Mouse (Mus musculus): ENCODE results near the gene Ssbp4.

The Ssbp4 gene

DNA sequence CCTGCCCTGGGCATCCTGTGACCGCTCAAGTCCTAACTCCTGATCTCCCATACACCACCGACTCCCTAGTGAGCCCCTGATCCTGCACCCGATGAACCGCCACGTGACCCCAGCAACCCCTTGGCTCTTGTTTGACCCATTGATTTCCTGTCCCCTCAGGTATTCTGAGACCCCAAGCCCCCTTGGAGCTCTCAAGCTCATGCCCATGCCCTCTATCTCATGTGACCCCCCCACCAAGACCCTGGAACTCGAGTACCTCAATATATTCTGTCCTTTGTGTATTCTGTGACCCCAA, 1.1 kb downstream of the Ssbp4 start:
- peak; percentile 41 for DNase-seq (ENCODE audit: low read depth, low spot score)

DNA sequence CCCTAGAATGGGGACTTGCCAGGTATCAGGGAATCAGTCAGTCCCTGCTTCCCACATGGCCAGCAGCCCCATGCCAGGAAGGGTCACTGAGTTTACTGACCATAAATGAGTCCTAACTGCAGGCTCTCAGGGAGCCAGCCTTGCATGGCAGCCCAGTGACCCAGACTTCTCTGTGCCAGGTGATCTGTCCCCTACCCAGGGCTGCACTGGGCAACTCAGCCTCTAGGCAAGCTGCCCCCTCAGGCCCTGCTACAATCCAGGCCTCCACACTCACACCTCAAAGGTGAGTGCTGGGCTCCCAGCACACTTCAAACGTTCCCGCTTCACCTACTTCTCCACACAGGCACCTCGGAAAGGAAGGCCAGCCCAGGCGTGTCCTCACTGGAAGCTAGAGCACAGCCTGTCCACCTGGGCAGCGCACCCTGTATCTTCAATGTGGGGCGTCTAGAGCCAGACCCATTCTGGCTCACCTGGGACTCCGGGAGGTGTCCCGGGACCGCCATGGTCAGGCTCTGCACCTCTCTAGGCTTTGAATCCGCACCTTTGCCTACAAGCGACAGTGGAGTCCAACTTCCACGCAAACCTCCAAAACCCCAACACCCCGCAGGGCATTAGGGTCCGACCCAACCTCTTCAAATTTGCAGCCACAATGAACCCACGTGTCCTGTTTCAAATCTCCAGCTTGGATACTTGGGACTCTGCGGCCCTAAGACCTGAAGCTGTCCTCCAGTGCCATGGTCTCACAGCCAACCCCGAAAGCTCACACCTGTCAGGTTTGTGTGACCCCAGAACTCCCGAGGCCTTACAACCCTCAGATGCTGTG, 1.7 kb downstream of the Ssbp4 start:
- no peak for DNase-seq (ENCODE audit: low read depth, low spot score)

DNA sequence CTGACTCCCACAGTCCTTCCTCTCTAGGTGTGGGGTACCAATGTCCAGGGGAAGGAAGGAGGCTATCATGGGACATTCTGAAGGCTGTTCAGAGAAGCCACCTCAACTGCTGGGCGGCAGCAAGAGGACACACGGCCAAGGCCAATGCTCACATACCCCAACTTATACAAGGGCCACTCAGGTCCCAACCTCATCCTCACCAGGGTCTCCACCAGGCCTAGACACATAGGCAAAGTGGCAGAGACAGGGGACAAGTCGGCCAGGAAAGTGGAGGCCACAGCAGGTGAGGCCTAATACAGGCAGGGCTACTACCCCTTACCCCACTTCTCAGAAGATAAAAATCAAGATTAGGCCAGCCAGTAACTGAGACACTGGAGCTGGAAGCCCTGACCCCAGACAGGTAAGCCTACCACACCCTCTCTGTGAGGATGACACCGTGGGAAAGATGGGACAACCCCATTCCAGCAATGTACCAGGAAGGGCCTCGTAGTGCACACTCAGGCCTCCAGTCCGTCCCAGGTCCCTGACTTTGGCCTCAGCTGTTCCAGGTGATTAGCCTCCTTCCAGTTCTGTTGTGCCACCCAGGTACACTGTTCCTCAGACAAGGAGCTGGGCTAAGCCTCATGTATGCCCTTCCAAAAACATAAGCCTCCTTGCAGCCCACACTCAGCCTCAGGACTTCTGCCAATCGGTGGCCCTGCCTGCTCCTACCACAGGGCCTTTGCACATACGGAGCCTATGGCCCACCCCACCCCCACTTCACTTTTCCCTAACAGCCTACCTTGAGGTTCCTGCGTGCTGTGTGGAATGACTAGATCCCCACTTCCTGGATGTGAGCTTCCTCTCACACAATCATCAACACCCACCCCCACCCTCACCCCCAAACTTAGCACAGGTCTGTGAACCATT, 2.5 kb downstream of the Ssbp4 start:
- DNase-seq (ENCODE audit: low read depth, low spot score) = no peak

DNA sequence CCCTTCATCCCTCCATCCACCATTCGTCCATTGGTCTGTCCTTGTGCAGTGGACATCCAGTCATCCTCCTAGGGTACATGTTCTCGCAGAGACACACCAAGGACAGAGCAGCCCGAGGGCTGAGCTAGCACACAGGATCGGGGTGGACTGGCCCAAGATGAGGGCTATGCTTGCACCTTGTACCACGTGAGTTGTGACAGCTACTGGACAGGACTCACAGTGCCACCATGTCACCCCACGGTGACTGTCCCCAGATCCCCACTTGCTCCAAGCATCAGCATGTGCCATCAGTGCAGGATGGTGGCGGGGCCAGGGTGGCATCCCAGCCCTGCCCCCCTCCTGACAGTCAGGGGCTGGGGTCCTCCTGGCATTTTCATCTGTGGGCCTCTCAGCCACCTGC, 4.1 kb downstream of the Ssbp4 start:
- DNase-seq (ENCODE audit: low read depth, low spot score) = no peak

DNA sequence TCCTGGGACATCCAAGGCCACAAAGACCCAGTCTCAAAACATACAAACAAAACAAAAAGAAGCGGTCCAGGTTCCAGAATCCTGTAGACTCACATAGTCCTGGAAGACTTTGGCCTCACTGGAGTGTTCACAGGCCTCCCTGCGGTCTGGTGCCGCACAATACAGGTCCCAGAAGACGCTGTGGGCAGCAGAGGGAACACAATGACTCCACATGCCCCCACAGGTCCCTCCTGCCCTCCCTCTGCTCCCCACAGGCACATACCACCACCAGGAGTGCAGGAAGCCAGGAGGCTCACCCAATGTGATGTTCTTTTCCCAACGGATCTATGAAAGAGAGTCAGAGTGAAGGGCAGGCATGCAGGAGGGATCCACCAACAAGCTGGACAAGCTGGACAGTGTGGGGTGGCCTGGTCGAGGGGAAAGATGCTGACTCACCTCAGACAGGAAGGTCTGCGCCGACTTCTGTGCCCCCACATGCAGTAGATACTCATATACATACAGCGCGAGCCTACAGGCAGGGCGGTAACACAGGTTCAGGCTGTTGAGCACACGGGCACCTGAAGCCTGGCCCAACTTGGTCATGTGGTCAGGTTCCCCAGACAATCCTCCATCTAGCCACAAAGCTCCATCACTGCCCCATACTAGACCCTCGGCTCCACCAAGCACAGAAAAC, 6.4 kb downstream of the Ssbp4 start:
- DNase-seq (ENCODE audit: low read depth, low spot score) = no peak

DNA sequence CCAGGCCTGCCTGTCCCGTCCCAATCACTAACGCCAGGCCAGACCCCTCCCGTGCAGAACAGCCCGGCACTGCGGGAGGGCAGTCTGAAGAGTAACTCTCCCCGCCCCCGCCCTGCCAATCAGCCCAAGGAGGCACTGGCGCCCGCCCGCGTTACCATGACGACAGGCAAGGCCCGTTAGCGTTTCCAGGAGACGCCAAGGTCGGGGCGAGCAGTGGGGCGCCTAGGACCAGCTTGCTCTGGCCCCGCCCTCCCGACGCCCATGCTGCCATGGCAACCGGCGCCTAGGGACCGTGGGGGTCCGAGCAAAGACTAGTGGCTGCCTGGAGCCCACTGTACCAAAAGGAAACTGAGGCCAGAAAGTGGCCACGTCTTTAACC, 7.4 kb downstream of the Ssbp4 start:
- DNase-seq (ENCODE audit: low read depth, low spot score) = peak; percentile 78

DNA sequence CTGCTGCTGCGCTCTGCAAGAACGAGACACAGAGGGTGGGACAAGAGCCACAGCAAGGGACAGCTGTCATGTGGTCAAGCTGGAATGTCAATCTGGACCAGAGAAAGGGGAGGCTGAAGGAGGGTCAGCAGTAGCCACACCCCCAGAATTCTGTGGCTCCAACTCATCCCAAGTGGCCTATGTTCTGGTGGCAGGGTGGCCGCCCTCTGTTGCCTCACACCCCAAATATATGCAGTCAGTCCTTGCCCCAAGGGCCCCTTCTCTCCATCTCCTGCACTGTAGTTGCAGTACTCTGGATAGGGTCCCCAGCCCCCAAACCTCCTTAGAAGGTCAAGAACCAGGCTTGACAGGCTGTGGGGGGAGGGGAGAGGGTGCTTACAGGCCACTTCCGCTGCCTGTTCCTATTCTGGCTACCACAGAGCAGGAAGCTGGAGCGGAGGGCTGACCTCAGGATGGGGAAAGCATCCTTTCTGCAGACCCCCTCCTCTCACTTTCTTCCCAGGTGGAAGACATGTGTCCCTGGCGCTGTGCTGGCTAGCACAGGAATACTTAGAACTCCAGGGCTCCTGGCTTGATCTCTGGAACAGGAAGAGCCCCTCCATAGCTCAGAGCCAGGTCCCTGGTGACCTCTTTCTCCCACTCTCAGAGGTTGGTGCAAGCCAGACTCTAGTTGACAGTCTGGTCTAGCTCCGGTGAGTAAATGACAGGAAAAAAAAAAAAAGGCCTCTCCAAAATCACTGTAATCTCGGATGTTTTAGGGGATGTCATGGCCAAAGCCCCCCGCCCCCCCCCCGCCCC, 8.0 kb downstream of the Ssbp4 start:
- DNase-seq (ENCODE audit: low read depth, low spot score) = no peak

DNA sequence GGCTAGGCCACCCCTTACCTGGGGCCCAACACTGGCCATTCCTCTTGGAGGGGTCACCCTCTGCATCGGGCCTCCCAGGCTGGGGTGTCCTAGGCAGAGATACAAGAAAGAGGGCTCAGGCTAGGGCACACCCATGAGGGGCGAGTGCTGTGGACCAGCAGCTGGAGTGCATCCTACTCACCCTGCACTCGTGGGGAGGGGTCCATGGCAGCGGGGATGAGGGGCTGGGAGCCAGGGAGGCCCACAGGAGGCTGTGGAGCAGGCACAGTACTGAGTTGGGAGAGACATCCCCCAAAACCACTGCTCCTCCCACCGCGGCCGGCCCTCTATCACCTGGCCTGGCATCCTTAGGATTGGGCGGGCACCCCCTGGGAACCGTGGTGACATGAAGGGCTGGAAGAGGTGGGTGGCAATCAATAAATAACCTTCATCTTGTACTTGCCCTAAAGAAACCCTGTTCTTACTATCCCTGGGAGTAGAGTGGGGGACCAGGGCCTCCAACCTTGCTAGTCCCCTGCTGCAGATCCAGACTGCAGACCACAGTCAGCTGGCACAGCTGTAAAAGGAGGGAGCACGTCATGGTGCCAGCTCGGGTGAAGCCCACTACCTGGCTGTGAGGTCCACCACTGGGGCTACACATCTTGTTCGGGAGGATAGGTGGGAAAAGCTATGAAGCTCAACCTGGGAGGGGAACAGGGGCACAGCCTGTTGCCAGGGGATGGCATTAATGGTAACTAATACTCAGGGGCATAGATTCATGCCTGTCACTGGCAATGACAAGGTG, 9.0 kb downstream of the Ssbp4 start:
- DNase-seq (ENCODE audit: low read depth, low spot score) = no peak

DNA sequence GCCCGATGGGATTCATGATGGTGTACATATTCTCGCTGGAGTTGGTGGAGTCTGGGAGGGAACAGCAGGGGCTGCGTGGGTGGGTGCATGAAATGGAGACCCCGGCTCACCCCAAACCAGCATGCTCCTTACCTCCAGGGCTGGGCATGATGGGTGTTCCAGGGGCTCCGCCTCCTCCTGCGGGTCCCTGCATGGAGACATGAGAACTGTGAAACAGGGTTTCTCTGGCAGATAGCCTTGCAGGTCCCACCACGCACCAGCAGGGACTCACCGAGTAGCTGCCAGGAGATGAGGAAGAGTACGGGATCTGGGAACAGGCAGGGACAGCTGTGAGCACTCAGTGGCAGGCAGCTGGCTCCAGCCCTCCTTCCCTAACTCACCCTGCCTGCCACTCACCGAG, 9.9 kb downstream of the Ssbp4 start:
- no peak for DNase-seq (ENCODE audit: low read depth, low spot score)

DNA sequence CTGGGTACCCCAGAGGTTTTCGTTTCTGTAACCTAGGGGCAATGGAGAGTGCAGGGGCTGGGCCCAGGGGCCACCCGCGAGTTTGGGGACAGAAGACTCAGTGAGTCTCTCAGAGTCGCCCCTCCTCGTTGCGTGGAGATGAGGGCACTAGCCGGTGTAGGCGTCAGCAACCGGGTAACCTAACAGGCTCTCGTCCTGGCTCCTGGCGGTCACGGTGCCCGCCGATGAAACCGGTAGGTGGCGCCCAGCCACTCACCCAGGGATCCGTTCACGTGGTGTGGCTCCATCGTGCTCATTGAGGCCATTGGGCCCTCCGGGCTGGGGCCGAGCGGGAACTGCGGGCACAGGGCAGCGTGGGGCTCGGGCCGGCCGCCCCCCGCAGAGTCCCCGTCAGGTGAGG, 10.4 kb downstream of the Ssbp4 start:
- DNase-seq (ENCODE audit: low read depth, low spot score) = no peak

DNA sequence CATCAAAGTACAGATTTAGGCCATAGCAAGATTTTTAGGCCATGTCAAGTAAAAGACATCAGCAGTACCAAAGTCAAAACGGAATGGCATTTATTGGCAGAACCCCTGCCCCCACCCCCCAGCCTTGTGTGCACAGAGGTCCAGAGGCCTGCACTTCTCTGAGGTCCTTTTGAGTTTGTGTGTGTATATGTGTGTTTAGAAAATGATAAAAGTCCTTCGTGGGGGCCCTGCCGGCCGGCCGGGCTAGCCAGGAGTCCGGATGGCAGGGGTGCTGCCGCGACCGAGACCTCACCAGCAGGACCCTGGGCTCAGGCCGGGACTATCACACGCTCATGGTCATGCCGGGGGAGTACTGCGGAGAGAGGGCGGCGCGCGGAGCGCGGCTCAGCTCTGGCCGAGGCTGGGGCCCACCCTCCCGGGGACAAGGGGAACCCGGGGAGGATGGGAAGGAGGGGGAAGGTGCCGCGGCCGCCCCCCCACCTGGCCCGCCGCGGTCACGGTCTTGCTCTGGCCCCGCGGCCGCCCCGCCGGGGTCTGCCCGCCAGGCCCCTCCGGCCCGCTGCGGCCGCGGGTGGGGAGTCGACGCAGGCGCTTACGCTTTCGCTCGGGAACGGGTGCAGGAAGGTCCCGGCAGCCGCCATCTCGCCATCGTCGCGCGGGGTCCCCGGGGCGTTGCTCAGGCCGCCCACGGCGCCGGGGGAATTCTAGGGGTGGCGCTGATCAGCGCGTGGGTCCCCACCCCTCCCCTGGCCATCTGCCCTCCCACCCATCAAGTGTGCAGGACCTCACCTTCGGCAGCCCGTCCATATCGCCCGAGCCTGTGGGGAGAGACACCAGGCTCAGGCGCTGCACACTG, 11.0 kb downstream of the Ssbp4 start:
- DNase-seq (ENCODE audit: low read depth, low spot score) = no peak

DNA sequence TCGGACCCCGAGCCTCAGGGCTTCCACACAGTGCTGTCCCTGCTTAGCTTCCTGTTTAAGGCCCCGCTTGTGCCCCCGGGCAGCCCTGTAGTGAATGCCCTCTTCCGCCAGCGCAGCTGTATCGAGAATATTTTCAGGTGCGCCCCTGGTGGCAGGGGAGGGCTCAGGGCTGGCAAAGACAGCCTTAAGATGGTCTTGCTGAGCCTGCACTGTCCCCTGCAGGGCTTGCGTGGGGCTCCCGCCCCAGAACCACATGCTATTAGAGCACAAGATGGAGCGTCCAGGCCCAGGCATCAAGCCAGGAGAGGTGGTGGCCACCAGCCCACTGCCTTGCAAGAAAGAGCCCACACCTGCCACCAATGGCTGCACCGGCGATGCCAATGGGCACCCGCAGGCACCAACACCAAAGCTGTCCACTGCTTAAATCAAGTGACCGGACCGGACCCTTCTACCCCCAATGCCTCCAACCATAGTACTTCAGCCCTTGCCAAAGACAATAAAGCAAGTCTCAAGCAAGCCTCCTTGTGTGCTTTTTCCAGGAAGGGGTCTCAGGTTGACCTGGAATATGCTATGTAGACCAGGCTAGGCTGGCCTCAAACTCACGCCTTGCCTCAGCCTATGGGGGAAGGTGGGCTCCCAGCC, 11.8 kb downstream of the Ssbp4 start:
- no peak for DNase-seq (ENCODE audit: low read depth, low spot score)

DNA sequence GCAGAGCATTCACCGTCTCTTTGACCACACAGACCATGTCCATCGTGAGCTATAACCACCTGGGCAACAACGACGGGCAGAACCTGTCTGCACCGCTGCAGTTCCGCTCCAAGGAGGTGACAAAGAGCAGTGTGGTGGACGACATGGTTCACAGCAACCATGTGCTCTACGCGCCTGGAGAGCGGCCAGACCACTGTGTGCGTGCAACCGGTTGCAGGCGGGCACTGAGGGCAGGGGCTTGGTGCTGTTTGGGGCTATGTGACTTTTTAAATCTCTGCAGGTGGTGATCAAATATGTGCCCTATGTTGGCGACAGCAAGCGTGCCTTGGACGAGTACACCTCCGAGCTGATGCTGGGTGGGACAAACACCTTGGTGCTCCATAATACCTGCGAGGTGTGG, 12.5 kb downstream of the Ssbp4 start:
- DNase-seq (ENCODE audit: low read depth, low spot score) = no peak

DNA sequence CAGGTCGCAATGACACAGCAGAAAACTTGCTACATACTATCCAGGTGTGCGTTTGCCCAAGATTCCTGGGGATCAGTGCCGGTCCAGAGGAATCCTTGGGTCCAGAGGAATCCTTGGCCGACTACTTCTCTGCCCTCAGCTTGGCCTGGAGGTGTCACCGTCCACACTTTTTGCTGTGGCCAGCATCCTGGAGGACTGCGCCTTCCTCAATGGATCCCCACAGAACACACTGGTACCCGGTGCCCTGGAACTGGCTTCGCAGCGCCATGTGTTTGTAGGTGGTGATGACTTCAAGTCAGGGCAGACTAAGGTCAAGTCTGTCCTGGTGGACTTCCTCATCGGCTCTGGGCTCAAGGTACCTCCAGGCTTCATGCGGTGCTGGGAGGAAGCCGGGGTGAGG, 12.9 kb downstream of the Ssbp4 start:
- no peak for DNase-seq (ENCODE audit: low read depth, low spot score)

DNA sequence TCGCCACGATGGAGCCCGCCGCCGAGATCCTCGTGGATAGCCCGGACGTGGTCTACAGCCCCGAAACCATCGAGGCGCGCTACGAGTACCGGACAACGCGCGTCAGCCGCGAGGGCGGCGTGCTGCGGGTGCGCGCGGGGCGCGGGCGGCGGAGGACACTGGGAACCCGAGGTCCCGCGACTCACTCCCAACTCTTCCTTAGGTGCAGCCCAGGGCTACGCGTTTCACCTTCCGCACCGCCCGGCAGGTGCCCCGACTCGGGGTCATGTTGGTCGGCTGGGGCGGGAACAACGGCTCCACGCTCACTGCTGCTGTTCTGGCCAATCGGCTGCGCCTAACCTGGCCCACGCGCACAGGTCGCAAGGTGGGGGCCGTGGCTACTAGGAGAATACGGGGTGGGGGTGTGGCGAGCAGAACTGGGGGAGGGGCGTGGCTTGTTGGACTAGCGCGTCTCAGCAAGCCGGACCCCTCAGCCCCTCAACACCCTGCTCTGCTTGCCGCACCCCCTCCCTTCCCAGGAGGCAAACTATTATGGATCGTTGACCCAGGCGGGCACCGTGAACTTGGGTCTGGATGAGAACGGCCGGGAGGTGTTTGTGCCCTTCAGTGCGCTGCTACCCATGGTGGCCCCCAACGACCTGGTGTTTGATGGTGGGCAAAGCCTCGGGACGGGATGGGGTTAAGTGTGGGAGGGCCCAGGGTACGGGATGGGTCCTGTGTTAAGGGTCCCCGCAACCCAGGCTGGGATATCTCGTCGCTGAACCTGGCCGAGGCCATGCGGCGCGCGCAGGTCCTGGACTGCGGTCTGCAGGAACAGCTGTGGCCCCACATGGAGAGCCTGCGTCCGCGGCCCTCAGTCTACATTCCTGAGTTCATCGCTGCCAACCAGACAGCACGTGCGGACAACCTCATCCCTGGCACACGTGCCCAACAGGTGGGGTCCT, 13.8 kb downstream of the Ssbp4 start:
- no peak for DNase-seq (ENCODE audit: low read depth, low spot score)

DNA sequence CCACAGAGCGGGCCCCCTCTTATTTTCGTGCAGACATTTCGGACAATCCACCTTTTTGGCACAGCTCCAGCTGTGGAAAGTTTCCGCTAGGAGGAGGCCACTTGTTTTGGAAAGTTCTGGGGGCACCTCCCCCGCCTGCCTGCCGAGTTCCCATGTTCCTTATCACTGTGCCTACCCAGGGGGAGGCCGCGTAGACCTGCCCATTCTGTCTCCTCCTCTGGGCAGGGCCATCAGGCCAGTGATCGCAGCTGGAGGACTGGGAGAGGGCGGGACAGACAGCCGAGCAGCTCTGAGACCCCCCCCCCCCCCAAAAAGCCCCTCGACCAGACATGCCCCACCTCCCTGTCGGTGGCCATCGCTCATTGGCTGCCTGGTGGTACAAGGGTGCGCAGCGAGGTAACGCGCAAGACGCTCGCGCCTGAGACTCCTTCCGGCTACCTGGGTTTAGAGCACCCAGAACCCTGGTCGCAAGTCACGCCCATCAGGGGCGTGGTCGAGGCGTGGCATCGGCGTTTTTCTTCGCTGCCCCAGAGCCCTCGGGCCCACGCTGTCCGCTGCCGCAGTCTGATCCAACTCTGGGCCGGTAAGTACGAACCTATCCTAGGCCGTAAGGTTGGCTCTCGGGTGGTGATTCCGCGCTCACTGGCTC, 14.6 kb downstream of the Ssbp4 start, which contains the start of gene Isyna1:
Isyna1 (plus strand) TSS at position 413 of the 649 bp plus-strand sequence.
- DNase-seq (ENCODE audit: low read depth, low spot score) = peak; percentile 99

DNA sequence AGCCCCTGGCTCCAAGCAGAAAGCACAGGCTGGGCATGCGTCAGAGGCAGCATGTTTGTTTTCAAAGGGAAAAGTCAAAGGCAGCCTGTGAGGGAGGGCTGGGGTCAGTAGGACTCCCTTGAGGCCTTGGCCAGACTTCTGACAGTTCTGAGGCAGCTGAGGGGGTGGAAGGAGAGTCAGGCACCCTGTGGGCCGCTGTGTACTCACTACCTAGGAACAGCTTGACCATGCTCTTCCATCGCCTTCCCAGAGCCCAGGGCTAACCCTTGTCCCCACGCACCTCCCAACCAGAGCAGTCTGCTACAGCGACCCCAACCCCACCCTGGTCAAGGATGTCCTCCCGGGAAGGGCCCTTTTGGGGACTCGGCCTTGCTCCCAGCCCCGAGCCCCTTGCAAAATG, 15.5 kb downstream of the Ssbp4 start:
- no peak for DNase-seq (ENCODE audit: low read depth, low spot score)

DNA sequence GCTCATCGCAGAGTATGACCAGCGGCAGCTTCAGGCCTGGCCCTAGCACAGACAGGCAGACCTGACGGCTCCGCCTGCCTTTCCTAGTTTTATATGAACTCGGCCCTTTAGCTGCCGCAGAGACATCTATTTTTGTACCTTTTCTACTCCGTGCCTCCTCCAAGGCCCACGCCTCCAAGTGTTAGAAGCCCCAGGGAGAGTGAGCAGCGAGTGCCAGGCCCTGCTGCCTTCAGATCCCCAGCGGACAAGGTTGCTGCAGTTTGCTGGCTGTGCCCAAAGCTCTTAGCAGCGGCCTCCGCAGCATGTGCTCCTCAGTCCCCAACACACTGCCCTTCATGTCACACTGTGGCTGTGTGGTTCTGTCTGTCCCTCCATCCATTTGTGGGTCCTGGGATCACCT, 17.1 kb downstream of the Ssbp4 start:
- no peak for DNase-seq (ENCODE audit: low read depth, low spot score)
